Mouse (Mus musculus) MEL (cell line): ENCODE measurements around the gene Fam169b. TPM values are rescaled to one million over a fixed set of nuclear protein-coding genes. Genes with fewer than 3 reads are reported as not detected.

Experiments used
- DNase-seq: peaks from one replicate; pipeline ENCODE4 v3.0.0; 2011; ENCODE audit warnings: low read depth, low spot score
- H3K27ac ChIP-seq: 2 replicates; pipeline ENCODE4 v1.5.1; 2012; ENCODE audit warnings: low read depth, mild to moderate bottlenecking, control low read depth, low read length, moderate library complexity; ENCODE audit not compliant: control insufficient read depth
- H3K27me3 ChIP-seq, 2 experiments: fragments of 150-350 bp in 1 of 2; sonication (generic) in 1 of 2; 2 replicates each; pipeline ENCODE4 v1.6.1; 2012; ENCODE audit warnings: low read length in 2 of 2, mild to moderate bottlenecking in 2 of 2, improper control_type of control experiment in 1 of 2, moderate library complexity in 1 of 2; ENCODE audit not compliant: insufficient read depth in 2 of 2, control insufficient read depth in 1 of 2
- H3K36me3 ChIP-seq, 2 experiments: 2 replicates each; pipeline ENCODE4 v1.6.1; 2012 to 2014; ENCODE audit warnings: low read length in 2 of 2, improper control_type of control experiment in 1 of 2, inconsistent platforms in 1 of 2, mild to moderate bottlenecking in 1 of 2; ENCODE audit not compliant: insufficient read depth in 2 of 2, control insufficient read depth in 1 of 2
- H3K4me1 ChIP-seq, 2 experiments: fragments of 150-350 bp in 1 of 2; sonication (generic) in 1 of 2; 2 replicates each; pipeline ENCODE4 v1.6.1; 2012; ENCODE audit warnings: low read length in 2 of 2, improper control_type of control experiment in 1 of 2, mild to moderate bottlenecking in 1 of 2; ENCODE audit not compliant: insufficient read depth in 2 of 2, control insufficient read depth in 1 of 2
- H3K4me3 ChIP-seq, 2 experiments: fragments of 150-350 bp in 1 of 2; sonication (generic) in 1 of 2; 2 replicates each; pipeline ENCODE4 v1.5.1; 2012; ENCODE audit warnings: low read depth in 2 of 2, low read length in 2 of 2, mild to moderate bottlenecking in 2 of 2, moderate library complexity in 2 of 2, control low read depth in 1 of 2, improper control_type of control experiment in 1 of 2; ENCODE audit not compliant: control insufficient read depth in 1 of 2, insufficient read depth in 1 of 2
- H3K79me2 ChIP-seq: 2 replicates; pipeline ENCODE4 v1.6.1; 2012; ENCODE audit warnings: mild to moderate bottlenecking, low read length, moderate library complexity; ENCODE audit not compliant: control insufficient read depth, poor library complexity, insufficient read depth
- H3K9ac ChIP-seq: 2 replicates; pipeline ENCODE4 v1.6.1; 2012; ENCODE audit warnings: low read depth, mild to moderate bottlenecking, control low read depth, low read length, moderate library complexity; ENCODE audit not compliant: control insufficient read depth, poor library complexity, severe bottlenecking
- H3K9me3 ChIP-seq: fragments of 150-350 bp; sonication (generic); replicated peaks from 2 replicates; pipeline ENCODE4 v1.6.1; 2012; ENCODE audit warnings: mild to moderate bottlenecking, low read length, improper control_type of control experiment, moderate library complexity; ENCODE audit not compliant: insufficient read depth
- BHLHE40 ChIP-seq: IDR thresholded peaks from 2 replicates; pipeline ENCODE4 v1.6.1; 2012; ENCODE audit warnings: low read depth, mild to moderate bottlenecking, inconsistent platforms, low read length, improper control_type of control experiment, borderline replicate concordance
- CHD1 ChIP-seq: IDR thresholded peaks from 2 replicates; pipeline ENCODE4 v1.6.1; 2012; ENCODE audit warnings: low read depth, mild to moderate bottlenecking, inconsistent platforms, low read length, improper control_type of control experiment
- CHD2 ChIP-seq: IDR thresholded peaks from 2 replicates; pipeline ENCODE4 v1.6.1; 2011; ENCODE audit warnings: low read length, improper control_type of control experiment
- ELF1 ChIP-seq: IDR thresholded peaks from 2 replicates; pipeline ENCODE4 v1.6.1; 2014; ENCODE audit warnings: low read depth, mild to moderate bottlenecking, inconsistent platforms, low read length, improper control_type of control experiment, moderate library complexity
- EP300 ChIP-seq, 2 experiments: IDR thresholded peaks; 2 replicates each; pipeline ENCODE4 v1.6.1; 2011; ENCODE audit warnings: improper control_type of control experiment in 2 of 2, low read length in 2 of 2, low read depth in 1 of 2, mild to moderate bottlenecking in 1 of 2
- ETS1 ChIP-seq: IDR thresholded peaks from 2 replicates; pipeline ENCODE4 v1.6.1; 2012; ENCODE audit warnings: low read depth, mild to moderate bottlenecking, inconsistent platforms, low read length, improper control_type of control experiment, moderate library complexity
- GABPA ChIP-seq: IDR thresholded peaks from 2 replicates; pipeline ENCODE4 v1.6.1; 2012; ENCODE audit warnings: low read depth, mild to moderate bottlenecking, inconsistent platforms, low read length, improper control_type of control experiment, moderate library complexity
- GATA1 ChIP-seq: IDR thresholded peaks from 2 replicates; pipeline ENCODE4 v1.6.1; 2011; ENCODE audit warnings: low read depth, low read length, improper control_type of control experiment
- HCFC1 ChIP-seq: IDR thresholded peaks from 2 replicates; pipeline ENCODE4 v1.6.1; 2012; ENCODE audit warnings: low read depth, mild to moderate bottlenecking, inconsistent platforms, low read length, improper control_type of control experiment, moderate library complexity
- JUND ChIP-seq: IDR thresholded peaks from 2 replicates; pipeline ENCODE4 v1.6.1; 2011; ENCODE audit warnings: low read depth, mild to moderate bottlenecking, improper control_type of control experiment, low read length
- MAFK ChIP-seq: IDR thresholded peaks from 2 replicates; pipeline ENCODE4 v1.6.1; 2011; ENCODE audit warnings: low read depth, mild to moderate bottlenecking, low read length, improper control_type of control experiment, borderline replicate concordance
- MAX ChIP-seq: IDR thresholded peaks from 2 replicates; pipeline ENCODE4 v1.6.1; 2011; ENCODE audit warnings: low read length, improper control_type of control experiment
- MAZ ChIP-seq: IDR thresholded peaks from 2 replicates; pipeline ENCODE4 v1.6.1; 2012; ENCODE audit warnings: low read depth, mild to moderate bottlenecking, inconsistent platforms, low read length, improper control_type of control experiment
- MYB ChIP-seq: IDR thresholded peaks from 2 replicates; pipeline ENCODE4 v1.6.1; 2011; ENCODE audit warnings: mild to moderate bottlenecking, low read depth, low read length, improper control_type of control experiment
- NELFE ChIP-seq: IDR thresholded peaks from 2 replicates; pipeline ENCODE4 v1.6.1; 2011; ENCODE audit warnings: low read depth, low read length, improper control_type of control experiment
- NRF1 ChIP-seq: IDR thresholded peaks from 2 replicates; pipeline ENCODE4 v1.6.1; 2014; ENCODE audit warnings: low read depth, mild to moderate bottlenecking, inconsistent platforms, low read length, improper control_type of control experiment, moderate library complexity; ENCODE audit not compliant: poor library complexity, insufficient read depth, severe bottlenecking
- POLR2A ChIP-seq, 2 experiments: IDR thresholded peaks; 2 replicates each; pipeline ENCODE4 v1.6.1; 2011 to 2012; ENCODE audit warnings: low read length in 2 of 2, mild to moderate bottlenecking in 2 of 2, control low read depth in 1 of 2, improper control_type of control experiment in 1 of 2, low read depth in 1 of 2, moderate library complexity in 1 of 2; ENCODE audit not compliant: control insufficient read depth in 1 of 2, insufficient read depth in 1 of 2, poor library complexity in 1 of 2
- POLR2AphosphoS5 ChIP-seq: IDR thresholded peaks from 2 replicates; pipeline ENCODE4 v1.6.1; 2012; ENCODE audit warnings: low read depth, borderline replicate concordance, mild to moderate bottlenecking, inconsistent platforms, low read length, moderate library complexity, mixed read lengths
- RCOR1 ChIP-seq: IDR thresholded peaks from 2 replicates; pipeline ENCODE4 v1.6.1; 2012; ENCODE audit warnings: low read depth, mild to moderate bottlenecking, inconsistent platforms, low read length, improper control_type of control experiment
- TAL1 ChIP-seq: IDR thresholded peaks from 2 replicates; pipeline ENCODE4 v1.6.1; 2012; ENCODE audit warnings: mild to moderate bottlenecking, inconsistent platforms, low read length, moderate library complexity, mixed read lengths
- TBP ChIP-seq: IDR thresholded peaks from 2 replicates; pipeline ENCODE4 v1.8.0; 2011; ENCODE audit warnings: low read depth, low read length, improper control_type of control experiment
- UBTF ChIP-seq: IDR thresholded peaks from 2 replicates; pipeline ENCODE4 v1.6.1; 2012; ENCODE audit warnings: low read depth, mild to moderate bottlenecking, inconsistent platforms, low read length, improper control_type of control experiment, moderate library complexity, borderline replicate concordance; ENCODE audit not compliant: insufficient read depth
- USF2 ChIP-seq, 2 experiments: IDR thresholded peaks; 2 replicates each; pipeline ENCODE4 v1.6.1; 2011 to 2012; ENCODE audit warnings: improper control_type of control experiment in 2 of 2, low read length in 2 of 2, borderline replicate concordance in 1 of 2, inconsistent platforms in 1 of 2, low read depth in 1 of 2, mild to moderate bottlenecking in 1 of 2; ENCODE audit not compliant: insufficient read depth in 1 of 2
- ZC3H11A ChIP-seq: IDR thresholded peaks from 2 replicates; pipeline ENCODE4 v1.6.1; 2012; ENCODE audit warnings: low read depth, mild to moderate bottlenecking, inconsistent platforms, low read length, improper control_type of control experiment
- ZMIZ1 ChIP-seq: IDR thresholded peaks from 2 replicates; pipeline ENCODE4 v1.6.1; 2012; ENCODE audit warnings: low read depth, mild to moderate bottlenecking, inconsistent platforms, low read length, improper control_type of control experiment, moderate library complexity
- ZNF384 ChIP-seq: IDR thresholded peaks from 2 replicates; pipeline ENCODE4 v1.6.1; 2012; ENCODE audit warnings: low read depth, mild to moderate bottlenecking, inconsistent platforms, low read length, improper control_type of control experiment
- polyA plus RNA-seq, 2 experiments: library from polyadenylated mRNA; stranded (reverse) in 1 of 2; unstranded in 1 of 2; fragments of >175 nt in 1 of 2; fragments of >200 nt in 1 of 2; gene quantifications; 2 replicates each; pipeline versions ENCODE4 v1.2.1 to v1.2.4; 2012; ENCODE audit warnings: low replicate concordance in 2 of 2, low read depth in 1 of 2; ENCODE audit not compliant: insufficient read length in 2 of 2, insufficient read depth in 1 of 2, missing spikeins in 1 of 2
- total RNA-seq: library from RNA; depleted of rRNA; stranded (reverse); fragments of 300-350 nt; gene quantifications from 2 replicates; pipeline ENCODE4 v1.2.3, GENCODE M21; 2012

Gene Fam169b
- total and polyA plus RNA-seq, 3 experiments: not detected

DNA sequence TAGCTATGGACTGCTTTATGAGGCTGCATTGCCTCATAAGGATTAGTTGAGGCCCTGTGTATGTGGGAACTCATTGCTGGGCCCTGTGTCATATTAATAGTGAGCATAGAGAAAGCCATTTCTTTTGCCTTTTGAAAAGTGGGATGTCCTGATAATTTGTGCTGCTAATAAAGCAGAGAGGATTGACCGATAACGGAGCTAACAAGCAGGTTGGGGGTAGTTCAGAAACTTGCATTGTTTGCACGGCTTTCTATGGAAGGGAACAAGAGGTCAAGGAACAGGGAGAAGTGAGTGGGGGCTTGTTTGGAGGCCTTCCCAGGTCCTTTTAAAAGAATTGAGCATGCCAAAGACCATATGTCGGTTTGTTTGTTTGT lies 4.2 kb downstream of the Fam169b start:
- Histone ChIP-seq H3K9me3 (no peaks in the 10 kb centered on the region), H3K27ac (no peak overlapping the region), H3K79me2 (no peaks in the 10 kb centered on the region), H3K4me3 (no peak overlapping the region), H3K36me3 (no peaks in the 10 kb centered on the region), H3K27me3 (no peaks in the 10 kb centered on the region), H3K9ac (no peak overlapping the region), H3K4me1 (no peaks in the 10 kb centered on the region)
- no peak for TF ChIP-seq CHD2
- no peak for TF ChIP-seq TBP
- no peak for TF ChIP-seq ZMIZ1
- no peak for TF ChIP-seq CHD1
- no peak for TF ChIP-seq ETS1
- TF ChIP-seq USF2 (IDR thresholded peaks at IDR 0.05; ENCODE audit: borderline replicate concordance in 1 of 2, insufficient read depth in 1 of 2, low read depth in 1 of 2, low read length in 2 of 2): no peak
- TF ChIP-seq JUND: no peak
- no peak for DNase-seq

DNA sequence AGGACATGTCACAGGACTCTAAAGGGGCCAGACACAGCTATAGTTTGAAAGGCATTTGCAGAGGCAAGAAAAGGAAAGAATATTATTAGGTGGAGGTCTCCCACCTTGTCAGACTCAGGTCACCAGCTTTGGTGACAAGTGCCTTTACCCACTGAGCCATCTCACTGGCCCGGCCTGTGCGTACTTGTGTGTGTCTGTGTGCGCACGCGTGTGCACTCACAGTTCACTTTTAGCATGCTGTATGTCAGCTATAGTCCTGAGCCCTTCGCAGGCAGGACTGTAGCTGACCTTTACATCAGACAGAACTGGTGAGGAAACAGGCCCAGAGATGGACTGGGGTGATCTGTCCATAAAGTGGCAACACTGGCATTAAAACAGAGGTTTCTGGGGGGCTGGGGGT lies 4.7 kb downstream of the Fam169b start:
- Histone ChIP-seq H3K4me1 (no peaks in the 10 kb centered on the region), H3K27ac (no peak overlapping the region), H3K27me3 (no peaks in the 10 kb centered on the region), H3K79me2 (no peaks in the 10 kb centered on the region), H3K9ac (no peak overlapping the region), H3K36me3 (no peaks in the 10 kb centered on the region), H3K9me3 (no peaks in the 10 kb centered on the region), H3K4me3 (no peak overlapping the region)
- TF ChIP-seq ELF1 (no peak), HCFC1 (no peak), MAX (no peak), POLR2A (IDR thresholded peaks at IDR 0.05; ENCODE audit: control insufficient read depth in 1 of 2, insufficient read depth in 1 of 2, low read depth in 1 of 2, low read length in 2 of 2, poor library complexity in 1 of 2) (no peak)
- no peak for DNase-seq

DNA sequence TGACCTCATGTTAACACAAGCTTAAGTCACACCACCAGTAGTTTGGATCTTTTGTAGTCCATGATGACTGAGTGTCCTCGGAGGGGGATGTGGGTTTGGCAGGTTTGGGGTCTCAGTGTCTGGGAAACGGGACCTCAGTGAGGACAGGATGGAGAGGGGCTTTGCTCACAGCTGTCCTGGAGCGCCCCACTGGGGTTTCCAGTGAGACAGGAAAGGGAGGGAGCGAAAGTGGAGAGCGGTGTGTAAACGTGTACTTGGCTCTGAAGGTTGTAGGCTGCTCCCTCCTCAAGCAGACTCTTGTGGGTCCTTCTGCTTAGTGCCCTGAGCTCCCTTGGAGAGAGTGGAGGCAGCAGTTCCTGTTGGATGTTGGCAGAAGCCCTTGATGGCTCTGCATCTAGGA lies 5.3 kb downstream of the Fam169b start:
- H3K9me3 ChIP-seq: no peaks in the 10 kb centered on the region
- no peak for TF ChIP-seq MYB
- no peak for TF ChIP-seq MAZ
- no peak for TF ChIP-seq EP300 (IDR thresholded peaks at IDR 0.05; ENCODE audit: low read depth in 1 of 2, low read length in 2 of 2)
- no peak for TF ChIP-seq MAFK
- no peak for TF ChIP-seq NELFE
- TF ChIP-seq JUND: no peak
- no peak for TF ChIP-seq NRF1
- no peak for TF ChIP-seq BHLHE40
- TF ChIP-seq GATA1: no peak
- TF ChIP-seq MAX: no peak
- TF ChIP-seq ZNF384: no peak
- TF ChIP-seq ZC3H11A: no peak
- no peak for TF ChIP-seq RCOR1
- no peak for TF ChIP-seq TAL1
- TF ChIP-seq USF2 (IDR thresholded peaks at IDR 0.05; ENCODE audit: borderline replicate concordance in 1 of 2, insufficient read depth in 1 of 2, low read depth in 1 of 2, low read length in 2 of 2): no peak
- no peak for TF ChIP-seq GABPA
- TF ChIP-seq POLR2AphosphoS5: no peak
- no peak for TF ChIP-seq UBTF
- H3K4me1 ChIP-seq: no peaks in the 10 kb centered on the region
- H3K79me2 ChIP-seq: no peaks in the 10 kb centered on the region
- H3K27me3 ChIP-seq: no peaks in the 10 kb centered on the region
- no peak overlapping the region for H3K27ac ChIP-seq
- DNase-seq: no peak
- H3K9ac ChIP-seq: no peak overlapping the region
- H3K4me3 ChIP-seq: no peak overlapping the region
- no peaks in the 10 kb centered on the region for H3K36me3 ChIP-seq
